Mouse (Mus musculus) forebrain, embryonic 15.5 days (tissue): ENCODE measurements around the gene Homer1. TPM values are rescaled to one million over a fixed set of nuclear protein-coding genes. Genes with fewer than 3 reads are reported as not detected.

ENCODE experiments used
- ATAC-seq: fragments of 200-750 bp; cut with Nextera tagmentation; replicated peaks from 2 replicates; pipeline ENCODE4 v1.8.0; 2017; ENCODE audit warnings: mild to moderate bottlenecking, moderate TSS enrichment, moderate library complexity
- H3K27ac ChIP-seq: fragments of 300-500 bp; sonication (generic); replicated peaks from 2 replicates; pipeline ENCODE4 v1.5.1; 2015; ENCODE audit warnings: mild to moderate bottlenecking, inconsistent platforms
- H3K27me3 ChIP-seq: fragments of 300-500 bp; sonication (generic); 2 replicates; pipeline ENCODE4 v1.6.1; 2015; ENCODE audit warnings: inconsistent platforms
- H3K36me3 ChIP-seq: fragments of 300-500 bp; sonication (generic); 2 replicates; pipeline ENCODE4 v1.6.1; 2015; ENCODE audit warnings: mild to moderate bottlenecking, inconsistent platforms
- H3K4me1 ChIP-seq: fragments of 300-500 bp; sonication (generic); 2 replicates; pipeline ENCODE4 v1.6.1; 2015; ENCODE audit warnings: inconsistent platforms
- H3K4me2 ChIP-seq: fragments of 300-500 bp; sonication (generic); replicated peaks from 2 replicates; pipeline ENCODE4 v1.6.1; 2015; ENCODE audit warnings: mild to moderate bottlenecking, inconsistent platforms
- H3K4me3 ChIP-seq: fragments of 300-500 bp; sonication (generic); 2 replicates; pipeline ENCODE4 v1.5.1; 2015; ENCODE audit warnings: mild to moderate bottlenecking, inconsistent platforms
- H3K9ac ChIP-seq: fragments of 300-500 bp; sonication (generic); replicated peaks from 2 replicates; pipeline ENCODE4 v1.6.1; 2015; ENCODE audit warnings: mild to moderate bottlenecking, inconsistent platforms
- H3K9me3 ChIP-seq: fragments of 300-500 bp; sonication (generic); 2 replicates; pipeline ENCODE4 v1.6.1; 2016; ENCODE audit warnings: inconsistent platforms
- WGBS: fragments of 180-500 bp; shearing (Covaris S2); methylation state at CpG from one replicate; pipeline ENCODE4 v1.1.7; 2015; ENCODE audit warnings: mixed read lengths; 5-methylcytosine and 5-hydroxymethylcytosine counted together
- polyA plus RNA-seq: library from polyadenylated mRNA; unstranded; fragments of >200 nt; fragmentation: Nextera tagmentation; extraction: Ambion mirVana; gene quantifications from 2 replicates; pipeline ENCODE4 v1.2.1, GENCODE M21; 2015

The Homer1 gene
- polyA plus RNA-seq, 1 experiment from 2014 or later, result 17.4 TPM

DNA sequence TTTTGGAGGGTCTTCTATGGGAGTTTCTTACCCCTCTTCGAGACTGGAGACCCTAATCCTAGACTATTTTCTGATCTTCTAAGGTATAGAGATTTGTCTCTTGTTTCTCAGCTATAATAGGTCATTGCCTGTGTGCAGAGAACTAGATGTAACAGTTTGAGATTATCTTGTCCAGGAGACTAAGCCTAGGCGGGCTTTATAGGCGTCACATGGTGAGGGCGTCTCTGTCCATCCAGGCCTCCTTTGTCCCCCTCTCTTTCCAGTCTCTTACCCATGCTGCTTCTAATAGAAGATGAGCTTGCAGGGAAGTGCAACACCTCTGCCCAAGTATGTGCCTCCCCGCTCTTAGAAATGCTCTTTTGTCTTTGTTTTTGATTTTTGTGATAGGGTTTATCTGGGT lies 83.7 kb downstream of the Homer1 start:
- Histone ChIP-seq H3K36me3 (no peaks in the 10 kb centered on the region), H3K27me3 (no peaks in the 10 kb centered on the region), H3K4me1 (no peaks in the 10 kb centered on the region), H3K9ac (no peak overlapping the region), H3K4me3 (no peak overlapping the region), H3K4me2 (no peak overlapping the region), H3K27ac (no peak overlapping the region), H3K9me3 (no peaks in the 10 kb centered on the region)
- ATAC-seq, result no peak
- 84% methylated on average over 5 of the region's 5 CpGs for WGBS

DNA sequence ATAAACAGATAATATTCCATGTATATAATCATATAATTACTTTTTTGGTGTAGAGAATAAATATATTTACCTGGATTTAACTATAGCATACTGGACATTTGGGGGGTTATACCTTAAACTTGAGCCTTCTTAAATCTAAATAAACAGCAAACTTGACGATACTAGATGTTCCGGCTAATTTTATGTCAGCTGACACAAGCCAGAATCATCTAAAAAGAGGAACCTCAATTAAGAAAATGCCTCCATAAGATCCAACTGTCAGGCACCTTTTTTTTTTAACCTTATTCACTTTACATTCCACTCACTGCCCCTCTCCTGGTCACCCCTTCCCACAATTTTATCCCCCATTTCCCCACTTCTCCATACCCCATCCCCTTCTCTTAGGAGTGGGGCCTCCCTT lies 84.2 kb downstream of the Homer1 start:
- H3K9ac ChIP-seq, result no peak overlapping the region
- 93% methylated on average over 2 of the region's 2 CpGs for WGBS
- H3K27me3 ChIP-seq, result no peaks in the 10 kb centered on the region
- H3K4me1 ChIP-seq, result no peaks in the 10 kb centered on the region
- no peak overlapping the region for H3K4me3 ChIP-seq
- H3K27ac ChIP-seq, result no peak overlapping the region
- H3K9me3 ChIP-seq, result no peaks in the 10 kb centered on the region
- H3K4me2 ChIP-seq, result no peak overlapping the region
- H3K36me3 ChIP-seq, result no peaks in the 10 kb centered on the region
- ATAC-seq, result no peak

- Histone ChIP-seq H3K36me3 (no peaks in the 10 kb centered on the region), H3K27me3 (no peaks in the 10 kb centered on the region), H3K4me3 (no peak overlapping the region), H3K27ac (no peak overlapping the region), H3K9me3 (no peaks in the 10 kb centered on the region), H3K4me1 (no peaks in the 10 kb centered on the region), H3K9ac (no peak overlapping the region), H3K4me2 (no peak overlapping the region)
- 74% methylated on average over 1 of the region's 1 CpGs for WGBS
- ATAC-seq, result no peak
These were observed 85.0 kb downstream of the Homer1 start for GRCm38 (mm10) chr13:93384481-93384880.

- H3K4me3 ChIP-seq, result no peak overlapping the region
- no peak for ATAC-seq
- 75% methylated on average over 1 of the region's 1 CpGs for WGBS
- H3K4me2 ChIP-seq, result no peak overlapping the region
- H3K9me3 ChIP-seq, result no peaks in the 10 kb centered on the region
- H3K36me3 ChIP-seq, result no peaks in the 10 kb centered on the region
- no peak overlapping the region for H3K27ac ChIP-seq
- no peaks in the 10 kb centered on the region for H3K27me3 ChIP-seq
- H3K9ac ChIP-seq, result no peak overlapping the region
- no peaks in the 10 kb centered on the region for H3K4me1 ChIP-seq
These were observed 85.7 kb downstream of the Homer1 start for GRCm38 (mm10) chr13:93385147-93385546.

GRCm38 (mm10) chr13:93387440-93387839 lies 88.0 kb downstream of the Homer1 start:
- WGBS, result 56% methylated on average over 5 of the region's 5 CpGs
- H3K27ac ChIP-seq, result no peak overlapping the region
- no peaks in the 10 kb centered on the region for H3K4me1 ChIP-seq
- no peak for ATAC-seq
- H3K36me3 ChIP-seq, result 0 out of 2 replicates have a peak, but pooled peaks cover 4% of the 10 kb centered on the region
- H3K9ac ChIP-seq, result no peak overlapping the region
- H3K4me2 ChIP-seq, result no peak overlapping the region
- no peaks in the 10 kb centered on the region for H3K27me3 ChIP-seq
- H3K9me3 ChIP-seq, result no peaks in the 10 kb centered on the region
- no peak overlapping the region for H3K4me3 ChIP-seq

- WGBS, result 75% methylated on average over 7 of the region's 7 CpGs
- Histone ChIP-seq H3K4me1 (no peaks in the 10 kb centered on the region), H3K9ac (no peak overlapping the region), H3K27me3 (no peaks in the 10 kb centered on the region), H3K4me3 (no peak overlapping the region), H3K9me3 (no peaks in the 10 kb centered on the region), H3K4me2 (no peak overlapping the region), H3K27ac (no peak overlapping the region), H3K36me3 (0 out of 2 replicates have a peak, but pooled peaks cover 7% of the 10 kb centered on the region)
- ATAC-seq, result no peak
These were observed 89.3 kb downstream of the Homer1 start for GRCm38 (mm10) chr13:93388594-93389241.

DNA sequence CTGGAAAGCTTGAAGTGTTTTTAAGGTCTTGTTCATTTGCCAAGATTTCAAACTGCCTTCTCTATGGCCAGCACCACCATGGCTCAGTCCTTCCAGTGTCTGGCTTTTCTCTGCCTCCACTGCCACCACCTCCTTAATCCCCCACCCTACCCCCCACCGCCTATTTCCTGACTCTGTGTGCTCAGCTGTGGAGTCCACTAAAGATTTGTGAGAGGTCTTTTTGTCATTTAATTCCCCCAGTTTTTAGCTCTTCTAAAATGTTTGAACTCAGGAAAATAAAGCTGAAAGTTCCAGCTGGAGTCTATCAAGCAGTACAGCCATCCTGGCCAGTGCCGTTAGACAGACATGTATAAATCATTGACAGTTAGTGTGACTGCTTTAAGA lies 89.8 kb downstream of the Homer1 start:
- Histone ChIP-seq H3K4me1 (no peaks in the 10 kb centered on the region), H3K27me3 (no peaks in the 10 kb centered on the region), H3K36me3 (0 out of 2 replicates have a peak, but pooled peaks cover 9% of the 10 kb centered on the region), H3K27ac (no peak overlapping the region), H3K4me2 (no peak overlapping the region), H3K4me3 (no peak overlapping the region), H3K9me3 (no peaks in the 10 kb centered on the region), H3K9ac (no peak overlapping the region)
- no peak for ATAC-seq
- 44% methylated on average over 2 of the region's 2 CpGs for WGBS

DNA sequence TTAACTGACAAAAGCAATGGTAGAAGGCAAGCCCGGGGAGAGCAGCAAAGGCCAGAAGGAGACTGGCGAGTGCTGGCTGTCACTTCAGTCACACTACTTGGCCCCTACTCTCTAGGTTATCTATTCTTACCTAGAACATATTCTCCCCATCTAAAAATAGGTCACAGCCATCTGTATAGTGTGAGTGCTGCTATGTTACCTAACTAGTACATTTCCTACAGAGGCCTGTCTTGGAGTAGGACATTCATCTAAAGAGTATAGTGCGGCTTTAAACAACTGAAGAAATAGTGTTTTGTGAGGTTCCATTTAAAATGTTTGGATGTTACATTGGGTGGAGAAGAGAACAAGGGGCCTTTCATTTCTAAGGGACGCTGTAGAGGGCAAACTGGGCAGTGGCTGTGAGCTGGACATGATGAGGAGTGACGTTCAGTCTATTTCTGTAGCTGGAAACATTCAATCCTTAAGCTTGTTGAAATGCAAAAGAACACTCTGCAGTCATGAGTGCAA lies 100.3 kb downstream of the Homer1 start:
- Histone ChIP-seq H3K27ac (no peak overlapping the region), H3K9ac (no peak overlapping the region), H3K27me3 (no peaks in the 10 kb centered on the region), H3K36me3 (peaks cover 10% of the 10 kb centered on the region), H3K4me3 (no peak overlapping the region), H3K9me3 (no peaks in the 10 kb centered on the region), H3K4me1 (no peaks in the 10 kb centered on the region), H3K4me2 (no peak overlapping the region)
- ATAC-seq, result no peak
- WGBS, result 85% methylated on average over 5 of the region's 5 CpGs

DNA sequence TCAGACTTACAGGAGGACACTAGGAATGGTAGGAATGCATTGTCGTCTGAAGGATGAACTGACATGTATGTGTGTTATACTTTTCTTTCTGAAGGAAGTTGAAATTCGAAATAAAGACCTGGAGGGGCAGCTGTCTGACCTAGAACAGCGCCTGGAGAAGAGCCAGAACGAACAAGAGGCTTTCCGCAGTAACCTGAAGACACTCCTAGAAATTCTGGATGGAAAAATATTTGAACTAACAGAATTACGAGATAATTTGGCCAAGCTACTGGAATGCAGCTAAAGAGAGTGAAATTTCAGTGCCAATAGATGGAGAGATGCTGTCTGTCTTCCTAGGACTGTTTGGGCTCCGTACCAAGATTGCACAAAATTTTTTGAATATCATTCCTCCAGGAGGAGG lies 102.5 kb downstream of the Homer1 start:
- H3K9me3 ChIP-seq, result no peaks in the 10 kb centered on the region
- H3K27ac ChIP-seq, result no peak overlapping the region
- H3K4me2 ChIP-seq, result no peak overlapping the region
- ATAC-seq, result no peak
- H3K9ac ChIP-seq, result no peak overlapping the region
- H3K36me3 ChIP-seq, result peaks cover 12% of the 10 kb centered on the region
- H3K4me3 ChIP-seq, result no peak overlapping the region
- H3K27me3 ChIP-seq, result no peaks in the 10 kb centered on the region
- H3K4me1 ChIP-seq, result no peaks in the 10 kb centered on the region
- 88% methylated on average over 7 of the region's 7 CpGs for WGBS

DNA sequence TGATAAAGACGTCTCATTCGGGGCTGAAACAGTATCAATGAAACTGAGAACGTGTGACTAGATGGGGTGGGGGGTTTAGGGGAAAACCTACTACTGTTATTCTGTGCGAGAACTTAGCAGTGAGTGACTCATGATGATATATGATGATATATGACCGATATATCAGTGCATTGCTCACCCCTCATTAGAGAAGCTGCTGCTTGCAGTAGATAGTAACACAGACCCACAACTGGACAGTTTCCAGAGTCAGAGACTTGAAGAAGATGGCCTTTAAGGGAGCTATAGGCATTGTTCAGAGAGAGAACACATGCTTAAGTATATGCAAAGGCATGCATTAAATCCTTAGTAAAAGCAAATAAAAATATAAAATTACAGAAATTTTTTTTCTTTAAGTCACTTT lies 107.4 kb downstream of the Homer1 start:
- Histone ChIP-seq H3K9me3 (no peaks in the 10 kb centered on the region), H3K4me2 (no peak overlapping the region), H3K36me3 (peaks cover 7% of the 10 kb centered on the region), H3K27me3 (no peaks in the 10 kb centered on the region), H3K4me1 (no peaks in the 10 kb centered on the region), H3K4me3 (no peak overlapping the region), H3K9ac (no peak overlapping the region), H3K27ac (no peak overlapping the region)
- 93% methylated on average over 5 of the region's 5 CpGs for whole genome bisulfite sequencing
- no peak for ATAC-seq

DNA sequence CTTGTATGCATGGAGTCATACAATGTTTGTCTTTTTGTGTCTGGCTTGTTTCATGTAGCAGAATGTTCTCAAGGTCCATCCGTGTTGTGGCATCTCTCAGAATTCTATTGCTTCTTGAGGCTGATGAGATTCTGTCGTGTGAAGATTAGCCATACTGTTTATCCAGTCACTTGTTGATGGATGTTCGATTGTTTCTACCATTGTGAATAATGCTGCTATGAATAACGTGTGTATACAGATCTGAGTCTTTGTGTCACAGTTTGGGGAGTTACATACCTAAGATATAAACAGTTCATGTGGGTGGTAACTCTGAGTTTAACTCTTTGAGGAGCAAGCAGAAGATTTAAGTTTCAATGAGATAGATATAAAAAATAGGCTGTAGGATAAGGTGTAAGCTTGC lies 110.9 kb downstream of the Homer1 start:
- H3K9ac ChIP-seq, result no peak overlapping the region
- no peak overlapping the region for H3K4me3 ChIP-seq
- no peaks in the 10 kb centered on the region for H3K4me1 ChIP-seq
- no peaks in the 10 kb centered on the region for H3K9me3 ChIP-seq
- peaks cover 7% of the 10 kb centered on the region; the same call in 1 of the 2 replicates for H3K36me3 ChIP-seq
- WGBS, result 91% methylated on average over 4 of the region's 4 CpGs
- H3K4me2 ChIP-seq, result no peak overlapping the region
- no peak overlapping the region for H3K27ac ChIP-seq
- ATAC-seq, result no peak
- H3K27me3 ChIP-seq, result no peaks in the 10 kb centered on the region

- no peak overlapping the region for H3K9ac ChIP-seq
- no peaks in the 10 kb centered on the region for H3K9me3 ChIP-seq
- no peaks in the 10 kb centered on the region for H3K27me3 ChIP-seq
- H3K4me3 ChIP-seq, result no peak overlapping the region
- 0 out of 2 replicates have a peak, but pooled peaks cover 6% of the 10 kb centered on the region for H3K4me1 ChIP-seq
- no peaks in the 10 kb centered on the region for H3K36me3 ChIP-seq
- WGBS, result 94% methylated on average over 5 of the region's 5 CpGs
- H3K4me2 ChIP-seq, result no peak overlapping the region
- ATAC-seq, result no peak
- H3K27ac ChIP-seq, result no peak overlapping the region
These were observed 115.6 kb downstream of the Homer1 start for GRCm38 (mm10) chr13:93415055-93415454.

DNA sequence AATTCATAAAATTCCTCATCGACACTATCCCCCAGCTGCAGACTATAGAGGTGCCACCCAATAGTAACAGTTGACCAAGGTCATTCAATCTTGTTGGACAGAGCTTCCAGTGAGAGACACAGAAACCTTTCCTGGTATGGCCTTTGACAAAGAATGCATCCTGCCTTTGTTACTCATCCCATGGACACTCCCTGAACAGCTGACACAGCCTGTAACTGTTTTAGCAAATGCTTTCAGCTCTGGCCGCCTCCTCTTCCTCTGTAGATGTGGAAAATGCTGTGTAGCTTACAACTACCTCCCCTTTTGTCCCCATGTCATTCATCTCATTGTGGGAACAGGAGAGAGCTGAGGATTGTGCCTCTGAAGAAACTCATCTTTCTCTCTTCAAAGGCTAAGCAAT lies 118.9 kb downstream of the Homer1 start:
- Histone ChIP-seq H3K4me1 (0 out of 2 replicates have a peak, but pooled peaks cover 6% of the 10 kb centered on the region), H3K9me3 (no peaks in the 10 kb centered on the region), H3K4me3 (no peak overlapping the region), H3K27me3 (no peaks in the 10 kb centered on the region), H3K9ac (no peak overlapping the region), H3K4me2 (no peak overlapping the region), H3K36me3 (no peaks in the 10 kb centered on the region), H3K27ac (no peak overlapping the region)
- ATAC-seq, result no peak
- 92% methylated on average over 2 of the region's 2 CpGs for WGBS
